Mouse (Mus musculus) forebrain, embryonic 12.5 days (tissue): ENCODE data around the gene Tmem119. TPM values are rescaled to one million over a fixed set of nuclear protein-coding genes. Genes with fewer than 3 reads are reported as not detected.
"Not testable (repeated sequence)": the region's sequence is repeated elsewhere in the genome, so short reads cannot be mapped to it uniquely, and the experiment has no call there.

Experiments
- ATAC-seq: fragments of 200-750 bp; cut with Nextera tagmentation; 2 replicates; pipeline ENCODE4 v1.8.0; 2017; ENCODE audit warnings: moderate TSS enrichment; ENCODE audit not compliant: low FRiP score
- H3K27ac ChIP-seq: fragments of 300-500 bp; sonication (generic); 2 replicates; pipeline ENCODE4 v1.5.1; 2016; ENCODE audit warnings: mild to moderate bottlenecking
- H3K27me3 ChIP-seq: fragments of 300-500 bp; sonication (generic); 2 replicates; pipeline ENCODE4 v1.6.1; 2016; ENCODE audit warnings: mild to moderate bottlenecking
- H3K36me3 ChIP-seq: fragments of 300-500 bp; sonication (generic); replicated peaks from 2 replicates; pipeline ENCODE4 v1.6.1; 2016; ENCODE audit warnings: mild to moderate bottlenecking
- H3K4me1 ChIP-seq: fragments of 300-500 bp; sonication (generic); 2 replicates; pipeline ENCODE4 v1.6.1; 2016
- H3K4me2 ChIP-seq: fragments of 300-500 bp; sonication (generic); 2 replicates; pipeline ENCODE4 v1.6.1; 2016; ENCODE audit warnings: mild to moderate bottlenecking, moderate library complexity
- H3K4me3 ChIP-seq: fragments of 300-500 bp; sonication (generic); replicated peaks from 2 replicates; pipeline ENCODE4 v1.5.1; 2016; ENCODE audit warnings: mild to moderate bottlenecking
- H3K9ac ChIP-seq: fragments of 300-500 bp; sonication (generic); 2 replicates; pipeline ENCODE4 v1.6.1; 2016; ENCODE audit warnings: mild to moderate bottlenecking
- H3K9me3 ChIP-seq: fragments of 300-500 bp; sonication (generic); 2 replicates; pipeline ENCODE4 v1.6.1; 2016
- WGBS: fragments of 180-500 bp; shearing (Covaris S2); methylation state at CpG from one replicate; pipeline ENCODE4 v1.1.7; 2016; 5-methylcytosine and 5-hydroxymethylcytosine counted together
- polyA plus RNA-seq: library from polyadenylated mRNA; unstranded; fragments of >200 nt; fragmentation: Nextera tagmentation; extraction: Ambion mirVana; gene quantifications from 2 replicates; pipeline ENCODE4 v1.2.1, GENCODE M21; 2016

Gene Tmem119
- polyA plus RNA-seq, 1 experiment from 2014 or later = 19.4 TPM

- ATAC-seq = no peak
- Histone ChIP-seq H3K4me2 (no peak overlapping the region), H3K4me1 (peaks cover 8% of the 10 kb centered on the region; the same call in 1 of the 2 replicates), H3K4me3 (no peak overlapping the region), H3K27ac (no peak overlapping the region), H3K9ac (no peak overlapping the region), H3K36me3 (no peaks in the 10 kb centered on the region), H3K27me3 (peaks cover 16% of the 10 kb centered on the region), H3K9me3 (peaks cover 7% of the 10 kb centered on the region; the same call in 1 of the 2 replicates)
- WGBS = 52% methylated on average over 11 of the region's 11 CpGs
Measured at GRCm38 (mm10) chr5:113815041-113815389, 14.7 kb upstream of the Tmem119 start.

- H3K27me3 ChIP-seq = peaks cover 16% of the 10 kb centered on the region
- H3K36me3 ChIP-seq = no peaks in the 10 kb centered on the region
- H3K4me3 ChIP-seq = no peak overlapping the region
- H3K4me2 ChIP-seq = no peak overlapping the region
- H3K9ac ChIP-seq = no peak overlapping the region
- H3K4me1 ChIP-seq = peaks cover 8% of the 10 kb centered on the region; the same call in 1 of the 2 replicates
- no peak for ATAC-seq
- 38% methylated on average over 27 of the region's 27 CpGs for WGBS
- no peak overlapping the region for H3K27ac ChIP-seq
- peaks cover 7% of the 10 kb centered on the region; the same call in 1 of the 2 replicates for H3K9me3 ChIP-seq
Measured at GRCm38 (mm10) chr5:113814111-113815040, 14.1 kb upstream of the Tmem119 start.

GRCm38 (mm10) chr5:113813608-113814007, 13.3 kb upstream of the Tmem119 start:
- Histone ChIP-seq H3K27ac (no peak overlapping the region), H3K4me1 (peaks cover 8% of the 10 kb centered on the region; the same call in 1 of the 2 replicates), H3K36me3 (no peaks in the 10 kb centered on the region), H3K9ac (no peak overlapping the region), H3K4me2 (no peak overlapping the region), H3K4me3 (no peak overlapping the region), H3K27me3 (peaks cover 16% of the 10 kb centered on the region), H3K9me3 (peaks cover 7% of the 10 kb centered on the region; the same call in 1 of the 2 replicates)
- WGBS = 23% methylated on average over 9 of the region's 9 CpGs
- ATAC-seq = no peak

- H3K4me2 ChIP-seq = no peak overlapping the region
- WGBS = 88% methylated on average over 2 of the region's 2 CpGs
Measured at GRCm38 (mm10) chr5:113812638-113813037, 12.3 kb upstream of the Tmem119 start.

GRCm38 (mm10) chr5:113811824-113812420, 11.6 kb upstream of the Tmem119 start:
- not testable (repeated sequence) for H3K4me1 ChIP-seq, ATAC-seq, H3K4me3 ChIP-seq, H3K9me3 ChIP-seq, H3K4me2 ChIP-seq, H3K9ac ChIP-seq, H3K27ac ChIP-seq, H3K36me3 ChIP-seq
- WGBS = 18% methylated on average over 11 of the region's 12 CpGs
- peaks cover 16% of the 10 kb centered on the region for H3K27me3 ChIP-seq

More at GRCm38 (mm10) chr5:113812638-113813037, 12.3 kb upstream of the Tmem119 start:
- no peaks in the 10 kb centered on the region for H3K36me3 ChIP-seq
- no peak overlapping the region for H3K9ac ChIP-seq
- peaks cover 8% of the 10 kb centered on the region; the same call in 1 of the 2 replicates for H3K4me1 ChIP-seq
- H3K4me3 ChIP-seq = no peak overlapping the region
- no peak overlapping the region for H3K27ac ChIP-seq
- H3K9me3 ChIP-seq = peaks cover 7% of the 10 kb centered on the region; the same call in 1 of the 2 replicates
- H3K27me3 ChIP-seq = peaks cover 16% of the 10 kb centered on the region
- ATAC-seq = no peak

GRCm38 (mm10) chr5:113810111-113810510, 9.8 kb upstream of the Tmem119 start:
- Histone ChIP-seq H3K4me1 (no peaks in the 10 kb centered on the region), H3K4me3 (no peak overlapping the region), H3K27ac (no peak overlapping the region), H3K36me3 (no peaks in the 10 kb centered on the region), H3K9me3 (peaks cover 7% of the 10 kb centered on the region; the same call in 1 of the 2 replicates), H3K4me2 (no peak overlapping the region), H3K9ac (no peak overlapping the region), H3K27me3 (peaks cover 16% of the 10 kb centered on the region)
- ATAC-seq = no peak
- 92% methylated on average over 4 of the region's 4 CpGs for WGBS

GRCm38 (mm10) chr5:113808177-113808576, 7.9 kb upstream of the Tmem119 start:
- peaks cover 4% of the 10 kb centered on the region; the same call in 1 of the 2 replicates for H3K27me3 ChIP-seq
- 86% methylated on average over 2 of the region's 2 CpGs for WGBS
- no peak overlapping the region for H3K9ac ChIP-seq
- no peaks in the 10 kb centered on the region for H3K36me3 ChIP-seq
- no peak overlapping the region for H3K4me3 ChIP-seq
- peaks cover 7% of the 10 kb centered on the region; the same call in 1 of the 2 replicates for H3K9me3 ChIP-seq
- no peaks in the 10 kb centered on the region for H3K4me1 ChIP-seq
- H3K27ac ChIP-seq = no peak overlapping the region
- ATAC-seq = no peak
- H3K4me2 ChIP-seq = no peak overlapping the region

GRCm38 (mm10) chr5:113807712-113808111, 7.4 kb upstream of the Tmem119 start:
- H3K4me3 ChIP-seq = no peak overlapping the region
- H3K27ac ChIP-seq = no peak overlapping the region
- peaks cover 7% of the 10 kb centered on the region; the same call in 1 of the 2 replicates for H3K9me3 ChIP-seq
- no peaks in the 10 kb centered on the region for H3K36me3 ChIP-seq
- no peak overlapping the region for H3K4me2 ChIP-seq
- ATAC-seq = no peak
- no peaks in the 10 kb centered on the region for H3K27me3 ChIP-seq
- 64% methylated on average over 9 of the region's 9 CpGs for WGBS
- H3K4me1 ChIP-seq = no peaks in the 10 kb centered on the region
- H3K9ac ChIP-seq = no peak overlapping the region

GRCm38 (mm10) chr5:113806414-113806813, 6.1 kb upstream of the Tmem119 start:
- H3K9ac ChIP-seq = no peak overlapping the region
- no peaks in the 10 kb centered on the region for H3K4me1 ChIP-seq
- H3K4me3 ChIP-seq = no peak overlapping the region
- H3K9me3 ChIP-seq = peaks cover 5% of the 10 kb centered on the region; the same call in 1 of the 2 replicates
- ATAC-seq = no peak
- no peaks in the 10 kb centered on the region for H3K27me3 ChIP-seq
- no peak overlapping the region for H3K27ac ChIP-seq
- H3K36me3 ChIP-seq = no peaks in the 10 kb centered on the region
- no peak overlapping the region for H3K4me2 ChIP-seq
- 46% methylated on average over 10 of the region's 10 CpGs for WGBS

GRCm38 (mm10) chr5:113805301-113805700, 5.0 kb upstream of the Tmem119 start:
- no peaks in the 10 kb centered on the region for H3K9me3 ChIP-seq
- H3K27me3 ChIP-seq = no peaks in the 10 kb centered on the region
- H3K27ac ChIP-seq = no peak overlapping the region
- H3K36me3 ChIP-seq = no peaks in the 10 kb centered on the region
- no peak overlapping the region for H3K9ac ChIP-seq
- ATAC-seq = no peak
- WGBS = 89% methylated on average over 9 of the region's 9 CpGs
- peaks cover 4% of the 10 kb centered on the region for H3K4me1 ChIP-seq
- H3K4me2 ChIP-seq = no peak overlapping the region
- H3K4me3 ChIP-seq = no peak overlapping the region

GRCm38 (mm10) chr5:113804395-113804966, 4.2 kb upstream of the Tmem119 start:
- no peak overlapping the region for H3K4me2 ChIP-seq
- H3K4me1 ChIP-seq = peaks cover 13% of the 10 kb centered on the region
- no peak for ATAC-seq
- 62% methylated on average over 7 of the region's 7 CpGs for WGBS
- no peak overlapping the region for H3K4me3 ChIP-seq
- H3K27me3 ChIP-seq = 0 out of 2 replicates have a peak, but pooled peaks cover 1% of the 10 kb centered on the region
- H3K36me3 ChIP-seq = no peaks in the 10 kb centered on the region
- no peak overlapping the region for H3K27ac ChIP-seq
- no peaks in the 10 kb centered on the region for H3K9me3 ChIP-seq
- no peak overlapping the region for H3K9ac ChIP-seq

GRCm38 (mm10) chr5:113799691-113800090, 625 bp downstream of the Tmem119 start:
- Histone ChIP-seq H3K9ac (no peak overlapping the region), H3K9me3 (no peaks in the 10 kb centered on the region), H3K27ac (peak overlapping the region; percentile 46; the same call in 1 of the 2 replicates), H3K4me2 (peak overlapping the region; percentile 19; the same call in 1 of the 2 replicates), H3K4me3 (0 out of 2 replicates have a peak overlapping the region, but pooled peaks have one; percentile 10), H3K36me3 (no peaks in the 10 kb centered on the region), H3K27me3 (peaks cover 26% of the 10 kb centered on the region; the same call in 1 of the 2 replicates), H3K4me1 (peaks cover 27% of the 10 kb centered on the region)
- ATAC-seq = peak; percentile 33; the same call in 1 of the 2 replicates
- WGBS = 46% methylated on average over 5 of the region's 5 CpGs
